Mouse (Mus musculus) spleen, adult 2 months (tissue): ENCODE data around the gene Sumo2.

Source experiments
- CTCF ChIP-seq: fragments of 200-500 bp; IDR thresholded peaks from 2 replicates; pipeline ENCODE4 v1.5.1; 2011; ENCODE audit warnings: mild to moderate bottlenecking, inconsistent platforms; ENCODE audit not compliant: insufficient read depth, insufficient read length, insufficient replicate concordance; ENCODE audit errors: extremely low read depth
- POLR2A ChIP-seq: fragments of 200-500 bp; IDR thresholded peaks from 2 replicates; pipeline ENCODE4 v1.6.1; 2011; ENCODE audit warnings: low read depth, low read length, inconsistent platforms

DNA sequence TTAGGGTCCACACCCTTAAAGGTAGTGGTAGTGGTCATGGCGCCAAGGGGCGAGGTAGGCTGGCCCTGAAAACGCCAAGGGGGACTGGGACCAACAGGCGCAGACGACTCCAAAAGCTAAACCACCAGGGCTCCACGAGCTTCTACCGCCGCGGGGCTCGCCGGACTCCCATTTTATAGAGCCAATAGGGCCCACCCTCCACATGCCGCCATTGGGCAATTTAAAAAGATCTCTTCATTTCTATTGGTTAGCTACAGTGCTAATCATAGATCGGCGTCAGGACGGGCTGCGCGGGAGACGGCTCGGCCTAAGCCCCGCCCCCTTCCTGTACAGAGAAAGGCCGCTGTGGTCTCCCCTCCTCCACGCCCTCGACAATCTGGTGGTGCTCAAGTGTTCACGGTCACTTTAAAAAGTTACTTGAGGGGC, 21.8 kb downstream of the Sumo2 start, which contains the start of gene Jpt1:
- TF ChIP-seq POLR2A, result peak; percentile 100
- TF ChIP-seq CTCF, result no peak
